Mouse (Mus musculus) liver, embryonic 14.5 days (tissue): ENCODE data around the gene Spata2l. TPM values are rescaled to one million over a fixed set of nuclear protein-coding genes. Genes with fewer than 3 reads are reported as not detected.

ENCODE experiments used
- ATAC-seq: fragments of 200-750 bp; cut with Nextera tagmentation; 2 replicates; pipeline ENCODE4 v1.8.0; 2017; ENCODE audit warnings: moderate number of reproducible peaks, mild to moderate bottlenecking, moderate library complexity; ENCODE audit not compliant: insufficient read depth
- DNase-seq, 3 experiments: peaks; one replicate each; pipeline ENCODE4 v3.0.0-alpha.2; 2012 to 2013; ENCODE audit warnings: low read depth in 3 of 3, low spot score in 3 of 3
- H3K27ac ChIP-seq: fragments of 300-500 bp; sonication (generic); 2 replicates; pipeline ENCODE4 v1.5.1; 2014; ENCODE audit warnings: moderate library complexity, mild to moderate bottlenecking, control low read depth, inconsistent platforms
- H3K27me3 ChIP-seq: fragments of 300-500 bp; sonication (generic); 2 replicates; pipeline ENCODE4 v1.6.1; 2014; ENCODE audit warnings: mild to moderate bottlenecking, low read length, moderate library complexity; ENCODE audit not compliant: control insufficient read depth, insufficient read depth
- H3K36me3 ChIP-seq: fragments of 300-500 bp; sonication (generic); replicated peaks from 2 replicates; pipeline ENCODE4 v1.6.1; 2014; ENCODE audit warnings: low read depth; ENCODE audit not compliant: control insufficient read depth, insufficient read depth
- H3K4me1 ChIP-seq, 2 experiments: fragments of 200-500 bp in 1 of 2; fragments of 300-500 bp in 1 of 2; sonication (generic) in 1 of 2; replicated peaks; 2 replicates each; pipeline ENCODE4 v1.6.1; 2012 to 2014; ENCODE audit warnings: antibody characterized with exemption in 1 of 2, inconsistent platforms in 1 of 2, low read length in 1 of 2; ENCODE audit not compliant: control insufficient read depth in 2 of 2, insufficient read depth in 2 of 2
- H3K4me2 ChIP-seq: fragments of 300-500 bp; sonication (generic); 2 replicates; pipeline ENCODE4 v1.6.1; 2014; ENCODE audit warnings: low read depth, mild to moderate bottlenecking, control low read depth, moderate library complexity
- H3K4me3 ChIP-seq, 2 experiments: fragments of 200-500 bp in 1 of 2; fragments of 300-500 bp in 1 of 2; sonication (generic) in 1 of 2; 2 replicates each; pipeline ENCODE4 v1.5.1; 2012 to 2014; ENCODE audit warnings: low read depth in 2 of 2, low read length in 2 of 2, mild to moderate bottlenecking in 2 of 2, control low read depth in 1 of 2, inconsistent platforms in 1 of 2, moderate library complexity in 1 of 2; ENCODE audit not compliant: insufficient read depth in 1 of 2
- H3K9ac ChIP-seq: fragments of 300-500 bp; sonication (generic); replicated peaks from 2 replicates; pipeline ENCODE4 v1.6.1; 2014; ENCODE audit warnings: mild to moderate bottlenecking, control low read depth, moderate library complexity
- H3K9me3 ChIP-seq: fragments of 300-500 bp; sonication (generic); 2 replicates; pipeline ENCODE4 v1.6.1; 2016; ENCODE audit warnings: low read length, mixed read lengths; ENCODE audit not compliant: control insufficient read depth
- CTCF ChIP-seq: IDR thresholded peaks from 2 replicates; pipeline ENCODE4 v1.5.1; 2016; ENCODE audit warnings: antibody characterized with exemption, low read depth, control low read depth
- EP300 ChIP-seq: IDR thresholded peaks from 2 replicates; pipeline ENCODE4 v1.6.1; 2016; ENCODE audit warnings: antibody characterized with exemption, low read depth
- WGBS: fragments of 180-500 bp; shearing (Covaris S2); extraction: QIAGEN DNeasy Blood & Tissue Kit; methylation state at CpG from one replicate; pipeline ENCODE4 v1.1.7; 2014; ENCODE audit not compliant: insufficient replicate concordance; 5-methylcytosine and 5-hydroxymethylcytosine counted together
- polyA plus RNA-seq, 2 experiments: library from polyadenylated mRNA; depleted of rRNA in 1 of 2; stranded (reverse) in 1 of 2; unstranded in 1 of 2; fragments of >200 nt; fragmentation: Nextera tagmentation in 1 of 2; extraction: Ambion mirVana in 1 of 2; gene quantifications; 2 replicates each; pipeline versions ENCODE4 v1.2.1 to v1.2.3; 2012 to 2014

Gene Spata2l
- polyA plus RNA-seq, 2 experiments: 0.87 to 1.5 TPM

GRCm38 (mm10) chr8:123181391-123181790, 54.6 kb downstream of the Spata2l start:
- DNase-seq: peak in 1 of 3 experiments; percentile 24
- H3K27ac ChIP-seq: no peak overlapping the region
- H3K27me3 ChIP-seq: no peaks in the 10 kb centered on the region
- ATAC-seq: peak; percentile 39; the same call in 1 of the 2 replicates
- no peaks in the 10 kb centered on the region; a peak in 1 of 4 replicates for H3K4me1 ChIP-seq
- no peak overlapping the region for H3K9ac ChIP-seq
- no peak for TF ChIP-seq EP300
- no peak for TF ChIP-seq CTCF
- H3K4me3 ChIP-seq: no peak overlapping the region
- 62% methylated on average over 3 of the region's 3 CpGs for WGBS
- no peaks in the 10 kb centered on the region; the same call in 1 of the 2 replicates for H3K9me3 ChIP-seq
- H3K36me3 ChIP-seq: no peaks in the 10 kb centered on the region
- no peak overlapping the region for H3K4me2 ChIP-seq

Other genes starting within 250 kb of the Spata2l start
- gene Ankrd11, start 194.0 kb downstream of the Spata2l start, polyA plus RNA-seq (2012; rRNA removed): 9.9 and 12.4 TPM in 2 replicates
- 10.8 and 18.5 TPM in 2 replicates for gene Ankrd11, start 194.0 kb downstream of the Spata2l start, polyA plus RNA-seq (2014; fragmentation: Nextera tagmentation; extraction: Ambion mirVana)
- 19.0 and 26.0 TPM in 2 replicates for gene Spg7, start 173.3 kb downstream of the Spata2l start, polyA plus RNA-seq (2012; rRNA removed)
- 19.5 and 21.0 TPM in 2 replicates for gene Spg7, start 173.3 kb downstream of the Spata2l start, polyA plus RNA-seq (2014; fragmentation: Nextera tagmentation; extraction: Ambion mirVana)
- 1,340 and 1,385 TPM in 2 replicates for gene Rpl13, start 133.9 kb downstream of the Spata2l start, polyA plus RNA-seq (2012; rRNA removed)
- 1,145 and 1,179 TPM in 2 replicates for gene Rpl13, start 133.9 kb downstream of the Spata2l start, polyA plus RNA-seq (2014; fragmentation: Nextera tagmentation; extraction: Ambion mirVana)
- 1.7 and 1.9 TPM in 2 replicates for gene Cpne7, start 118.9 kb downstream of the Spata2l start, polyA plus RNA-seq (2012; rRNA removed)
- 0.58 and 0.65 TPM in 2 replicates for gene Cpne7, start 118.9 kb downstream of the Spata2l start, polyA plus RNA-seq (2014; fragmentation: Nextera tagmentation; extraction: Ambion mirVana)
- 0.75 and 1.1 TPM in 2 replicates for gene Sult5a1, start 77.9 kb downstream of the Spata2l start, polyA plus RNA-seq (2012; rRNA removed)
- gene Sult5a1, start 77.9 kb downstream of the Spata2l start, polyA plus RNA-seq (2014; fragmentation: Nextera tagmentation; extraction: Ambion mirVana): 0.69 and 0.91 TPM in 2 replicates
- 0.07 and 0.14 TPM in 2 replicates for gene Dpep1, start 50.0 kb downstream of the Spata2l start, polyA plus RNA-seq (2012; rRNA removed)
- 0.06 and 0.23 TPM in 2 replicates for gene Dpep1, start 50.0 kb downstream of the Spata2l start, polyA plus RNA-seq (2014; fragmentation: Nextera tagmentation; extraction: Ambion mirVana)
- 29.9 and 30.9 TPM in 2 replicates for gene Chmp1a, start 23.5 kb downstream of the Spata2l start, polyA plus RNA-seq (2012; rRNA removed)
- 42.9 and 44.6 TPM in 2 replicates for gene Chmp1a, start 23.5 kb downstream of the Spata2l start, polyA plus RNA-seq (2014; fragmentation: Nextera tagmentation; extraction: Ambion mirVana)
- gene Spata33, start 23.4 kb downstream of the Spata2l start, polyA plus RNA-seq (2012; rRNA removed): 0.21 and 0.60 TPM in 2 replicates
- gene Spata33, start 23.4 kb downstream of the Spata2l start, polyA plus RNA-seq (2014; fragmentation: Nextera tagmentation; extraction: Ambion mirVana): 0.08 and 0.16 TPM in 2 replicates
- 15.4 and 16.3 TPM in 2 replicates for gene Cdk10, start 11.4 kb downstream of the Spata2l start, polyA plus RNA-seq (2012; rRNA removed)
- gene Cdk10, start 11.4 kb downstream of the Spata2l start, polyA plus RNA-seq (2014; fragmentation: Nextera tagmentation; extraction: Ambion mirVana): 7.2 and 10.1 TPM in 2 replicates
- 8.4 and 8.9 TPM in 2 replicates for gene Zfp276, start 18.0 kb upstream of the Spata2l start, polyA plus RNA-seq (2012; rRNA removed)
- 4.7 and 5.9 TPM in 2 replicates for gene Zfp276, start 18.0 kb upstream of the Spata2l start, polyA plus RNA-seq (2014; fragmentation: Nextera tagmentation; extraction: Ambion mirVana)
- gene Vps9d1, start 18.1 kb upstream of the Spata2l start, polyA plus RNA-seq (2012; rRNA removed): 7.8 and 8.5 TPM in 2 replicates
- gene Vps9d1, start 18.1 kb upstream of the Spata2l start, polyA plus RNA-seq (2014; fragmentation: Nextera tagmentation; extraction: Ambion mirVana): 2.4 and 3.8 TPM in 2 replicates
- 22.8 and 24.6 TPM in 2 replicates for gene Fanca, start 82.3 kb upstream of the Spata2l start, polyA plus RNA-seq (2012; rRNA removed)
- 17.3 and 19.4 TPM in 2 replicates for gene Fanca, start 82.3 kb upstream of the Spata2l start, polyA plus RNA-seq (2014; fragmentation: Nextera tagmentation; extraction: Ambion mirVana)
- 3.0 TPM in 2 replicates for gene Spire2, start 96.5 kb upstream of the Spata2l start, polyA plus RNA-seq (2012; rRNA removed)
- gene Spire2, start 96.5 kb upstream of the Spata2l start, polyA plus RNA-seq (2014; fragmentation: Nextera tagmentation; extraction: Ambion mirVana): 2.2 and 2.9 TPM in 2 replicates
- 37.8 and 45.6 TPM in 2 replicates for gene Tcf25, start 137.5 kb upstream of the Spata2l start, polyA plus RNA-seq (2012; rRNA removed)
- 44.0 and 53.1 TPM in 2 replicates for gene Tcf25, start 137.5 kb upstream of the Spata2l start, polyA plus RNA-seq (2014; fragmentation: Nextera tagmentation; extraction: Ambion mirVana)
- 0.03 TPM in 2 replicates for gene Mc1r, start 170.9 kb upstream of the Spata2l start, polyA plus RNA-seq (2012; rRNA removed)
- gene Mc1r, start 170.9 kb upstream of the Spata2l start, polyA plus RNA-seq (2014; fragmentation: Nextera tagmentation; extraction: Ambion mirVana): not detected in 2 replicates
- gene Tubb3, start 175.2 kb upstream of the Spata2l start, polyA plus RNA-seq (2012; rRNA removed): 0.70 and 3.8 TPM in 2 replicates
- 0.29 and 0.42 TPM in 2 replicates for gene Tubb3, start 175.2 kb upstream of the Spata2l start, polyA plus RNA-seq (2014; fragmentation: Nextera tagmentation; extraction: Ambion mirVana)
- 7.1 and 8.0 TPM in 2 replicates for gene Def8, start 187.3 kb upstream of the Spata2l start, polyA plus RNA-seq (2012; rRNA removed)
- gene Def8, start 187.3 kb upstream of the Spata2l start, polyA plus RNA-seq (2014; fragmentation: Nextera tagmentation; extraction: Ambion mirVana): 10.5 and 12.6 TPM in 2 replicates
- gene Afg3l1, start 241.7 kb upstream of the Spata2l start, polyA plus RNA-seq (2012; rRNA removed): 11.0 and 12.6 TPM in 2 replicates
- gene Afg3l1, start 241.7 kb upstream of the Spata2l start, polyA plus RNA-seq (2014; fragmentation: Nextera tagmentation; extraction: Ambion mirVana): 13.4 and 13.5 TPM in 2 replicates